Mouse (Mus musculus): Measurements from ENCODE around the gene Pla2g7. TPM values are rescaled to one million over a fixed set of nuclear protein-coding genes. Genes with fewer than 3 reads are reported as not detected.

Gene Pla2g7
- polyA plus RNA-seq, 1 experiment, result not detected

DNA sequence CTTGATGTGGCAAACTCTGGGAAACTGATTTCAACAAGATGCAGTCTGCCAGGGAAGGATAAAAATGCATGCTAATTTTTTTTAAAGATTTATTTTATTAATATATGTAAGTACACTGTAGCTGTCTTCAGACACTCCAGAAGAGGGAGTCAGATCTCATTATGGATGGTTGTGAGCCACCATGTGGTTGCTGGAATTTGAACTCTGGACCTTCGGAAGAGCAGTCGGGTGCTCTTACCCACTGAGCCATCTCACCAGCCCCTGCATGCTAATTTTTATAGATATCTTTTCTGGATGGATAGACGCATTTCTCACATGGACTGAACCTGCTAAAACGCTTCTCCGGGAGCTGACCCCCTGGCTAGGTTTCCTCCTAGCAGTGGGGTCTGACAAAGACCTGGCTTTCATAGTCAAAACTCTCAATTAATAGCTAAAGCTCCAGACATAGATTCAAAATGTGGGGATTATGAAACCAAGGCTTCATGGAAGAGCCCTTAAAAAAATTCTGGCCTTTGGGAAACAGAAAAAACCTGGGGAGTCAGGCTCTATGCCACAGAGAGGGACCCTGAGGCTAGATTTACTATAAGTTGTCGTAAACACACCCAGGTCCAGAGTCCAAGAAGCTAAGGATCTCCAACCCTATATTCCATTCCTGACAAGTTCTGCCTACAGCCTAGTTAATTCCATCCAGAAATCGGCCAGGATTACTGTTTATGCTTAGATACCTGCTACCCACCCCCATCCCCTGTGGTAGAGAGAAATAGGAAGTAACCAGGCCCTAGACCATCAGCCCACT, 4.5 kb upstream of the Pla2g7 start:
- no peak for TF ChIP-seq GATA1 (IDR thresholded peaks at IDR 0.05; ENCODE audit: low read length)

DNA sequence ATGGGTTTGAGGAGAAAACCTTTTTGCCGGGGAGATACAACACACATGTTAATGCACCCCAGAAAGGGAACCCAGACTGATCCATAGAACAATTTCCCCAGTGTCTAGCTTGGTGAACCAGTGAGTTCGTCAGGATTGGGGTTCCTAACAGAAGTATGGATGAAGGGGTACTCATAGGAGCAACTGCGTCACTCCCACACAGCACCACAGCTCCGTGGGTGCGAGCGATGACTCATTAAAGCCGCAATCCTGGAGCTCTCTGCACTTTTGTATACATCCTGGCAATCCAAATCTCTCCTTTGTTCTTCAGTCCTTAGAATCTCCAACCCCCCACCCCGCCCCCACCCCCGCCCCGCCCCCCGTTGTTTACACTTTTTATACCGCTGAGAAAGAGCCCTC, 306 bp upstream of the Pla2g7 start:
- no peak for TF ChIP-seq GATA1 (IDR thresholded peaks at IDR 0.05; ENCODE audit: low read length)

DNA sequence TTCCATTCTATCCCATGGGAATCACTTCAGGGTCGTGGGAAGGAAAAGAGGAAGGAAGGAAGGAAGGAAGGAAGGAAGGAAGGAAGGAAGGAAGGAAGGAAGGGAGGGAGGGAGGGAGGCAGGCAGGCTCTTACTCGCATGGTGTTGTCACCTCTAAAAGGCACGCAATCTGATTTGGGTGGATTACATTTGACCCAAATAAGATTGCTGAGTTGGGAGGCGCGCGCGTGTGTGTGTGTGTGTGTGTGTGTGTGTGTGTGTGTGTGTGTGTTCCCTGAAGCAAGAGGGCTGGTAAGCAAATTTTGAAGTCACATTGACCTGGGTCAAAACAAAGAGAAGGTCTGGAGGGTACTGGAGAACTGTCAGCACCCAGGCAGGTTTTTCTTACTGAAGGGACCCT, 1.4 kb downstream of the Pla2g7 start:
- TF ChIP-seq GATA1 (IDR thresholded peaks at IDR 0.05; ENCODE audit: low read length), result no peak

DNA sequence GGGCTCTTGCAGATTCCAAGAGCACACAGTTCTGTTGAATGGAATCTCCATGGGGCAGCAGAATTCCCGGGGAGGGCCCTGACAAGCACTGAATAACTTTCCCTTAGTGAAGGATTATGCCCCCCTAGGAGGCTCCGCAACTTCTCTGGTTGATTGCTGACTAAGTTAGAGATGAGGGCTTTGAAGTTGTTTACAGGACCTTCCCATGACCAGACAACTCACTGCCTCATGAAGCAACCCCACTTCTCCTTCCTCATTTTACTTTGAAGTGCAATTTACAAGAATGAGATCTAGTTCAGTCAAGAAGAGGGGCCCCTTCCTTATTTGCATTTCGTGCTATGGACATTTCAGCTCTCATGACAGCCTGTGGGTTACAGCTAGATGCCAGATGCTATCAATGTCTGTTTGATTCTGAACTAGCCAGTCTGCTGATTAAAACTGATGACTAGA, 5.8 kb downstream of the Pla2g7 start:
- TF ChIP-seq GATA1 (IDR thresholded peaks at IDR 0.05; ENCODE audit: low read length), result no peak

DNA sequence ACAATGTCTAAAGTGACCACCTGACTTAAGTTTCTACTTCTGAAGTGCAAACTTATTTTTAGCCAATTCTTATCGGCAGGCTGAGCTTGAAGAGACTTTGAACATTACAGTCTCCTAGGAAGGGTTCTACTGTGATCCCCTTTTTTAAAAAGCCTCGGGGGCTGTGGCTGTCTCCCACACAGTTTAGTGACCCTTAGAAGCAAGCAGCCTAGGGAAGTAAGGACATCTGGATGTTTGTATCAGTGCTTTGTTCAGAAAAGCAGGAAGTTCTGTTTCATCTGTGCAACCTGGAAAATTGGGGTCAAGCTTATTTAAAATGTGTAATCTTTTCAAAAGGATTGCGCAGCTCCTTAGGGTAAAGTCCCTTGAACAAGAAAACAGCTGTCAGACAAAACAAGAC, 12.6 kb downstream of the Pla2g7 start:
- no peak for TF ChIP-seq GATA1 (IDR thresholded peaks at IDR 0.05; ENCODE audit: low read length)

DNA sequence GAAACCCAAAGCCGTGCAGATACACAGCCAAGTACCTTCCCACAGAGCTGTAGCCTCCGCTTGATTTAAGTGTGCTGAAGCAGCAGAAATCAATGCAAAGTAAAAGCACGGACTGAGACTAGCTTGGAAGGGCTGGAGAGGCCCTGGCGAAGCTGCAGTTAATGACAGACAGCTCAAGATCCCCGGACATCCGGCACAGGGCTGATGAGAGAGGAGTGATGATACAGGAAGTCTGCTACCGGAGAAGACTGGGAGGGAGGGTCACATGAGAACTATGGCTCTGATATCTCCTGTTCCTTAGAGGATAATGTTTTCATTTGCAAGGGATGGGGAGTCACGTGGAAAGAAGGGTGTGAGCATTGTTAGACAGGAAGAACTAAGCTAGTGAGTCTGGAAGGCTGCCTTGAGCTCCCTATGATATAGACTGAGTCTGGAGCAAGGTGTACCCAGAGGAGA, 13.1 kb downstream of the Pla2g7 start:
- TF ChIP-seq GATA1 (IDR thresholded peaks at IDR 0.05; ENCODE audit: low read length), result no peak

DNA sequence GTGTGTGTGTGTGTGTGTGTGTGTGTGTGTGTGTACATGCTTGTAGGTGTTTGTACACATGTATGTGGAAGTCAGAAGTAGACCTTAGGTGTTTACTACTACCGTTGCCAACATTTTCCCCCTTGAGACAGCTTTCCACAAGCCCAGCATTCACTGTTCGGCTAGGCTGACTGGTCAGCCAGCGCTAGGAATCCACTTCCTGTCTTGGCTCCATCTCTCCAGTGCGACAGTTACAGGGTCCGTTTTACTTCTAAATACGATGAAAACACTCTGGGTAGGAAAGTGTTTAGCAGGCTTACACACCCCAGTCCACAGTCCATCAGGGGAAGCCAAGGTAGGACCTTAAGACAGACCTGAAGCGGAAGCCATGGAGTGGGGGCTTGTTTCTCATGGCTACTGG, 16.9 kb downstream of the Pla2g7 start:
- TF ChIP-seq GATA1 (IDR thresholded peaks at IDR 0.05; ENCODE audit: low read length), result no peak

DNA sequence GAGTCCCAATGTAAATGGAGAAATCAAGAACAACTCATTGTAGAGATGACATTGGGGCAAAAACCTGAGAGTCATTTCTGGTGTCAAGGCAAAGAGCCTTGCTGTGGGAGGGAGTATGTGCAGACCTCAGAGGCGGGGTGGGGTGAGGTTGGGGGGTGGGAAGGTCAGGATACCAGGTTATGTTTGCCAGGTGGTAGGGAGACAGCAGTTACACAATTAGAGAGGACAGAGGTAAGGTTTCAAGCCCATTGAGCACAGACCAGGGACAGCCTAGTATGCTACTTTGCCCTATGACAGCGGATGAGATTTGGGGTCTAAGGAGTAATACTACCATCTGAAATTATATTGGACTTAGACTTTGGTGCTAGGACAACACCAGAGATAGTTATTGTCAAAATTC, 19.4 kb downstream of the Pla2g7 start:
- TF ChIP-seq GATA1 (IDR thresholded peaks at IDR 0.05; ENCODE audit: low read length), result no peak

DNA sequence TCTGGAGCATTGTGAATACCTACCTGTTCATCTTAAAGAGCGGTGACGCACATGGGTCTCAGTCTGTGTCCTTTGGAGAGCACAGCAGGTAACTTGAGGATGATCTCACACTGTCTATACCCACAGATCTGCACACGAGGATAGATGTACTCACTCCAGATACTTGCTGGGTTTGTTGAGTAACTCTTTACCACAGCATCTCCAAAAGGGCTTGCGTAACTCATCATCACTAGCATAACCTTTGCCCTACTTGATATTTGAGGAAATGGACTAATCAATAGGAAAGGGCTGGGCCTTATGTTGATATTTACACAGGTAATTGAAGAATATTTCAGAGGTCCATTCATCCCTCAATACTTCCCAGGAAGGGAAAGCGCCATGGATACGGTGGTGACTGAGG, 21.9 kb downstream of the Pla2g7 start:
- no peak for TF ChIP-seq GATA1 (IDR thresholded peaks at IDR 0.05; ENCODE audit: low read length)

DNA sequence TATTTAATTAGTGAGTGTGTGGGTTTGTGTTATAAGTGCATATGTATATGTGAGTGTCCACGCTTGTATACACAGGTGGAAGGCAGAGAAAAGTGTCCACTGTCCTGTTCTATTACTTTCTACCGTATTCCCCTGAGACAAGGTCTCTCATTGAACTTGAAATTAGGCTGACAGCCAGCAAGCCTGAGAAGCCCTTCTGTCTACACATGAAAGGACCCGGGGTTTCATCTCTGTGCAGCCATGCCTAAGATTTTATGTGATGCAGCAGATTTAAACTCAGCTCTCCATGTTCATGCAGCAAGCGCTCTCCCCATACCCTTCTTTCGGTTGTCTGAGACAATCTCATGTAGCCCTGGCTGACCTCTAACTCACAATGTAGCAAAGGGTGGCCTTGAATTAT, 22.6 kb downstream of the Pla2g7 start:
- no peak for TF ChIP-seq GATA1 (IDR thresholded peaks at IDR 0.05; ENCODE audit: low read length)

DNA sequence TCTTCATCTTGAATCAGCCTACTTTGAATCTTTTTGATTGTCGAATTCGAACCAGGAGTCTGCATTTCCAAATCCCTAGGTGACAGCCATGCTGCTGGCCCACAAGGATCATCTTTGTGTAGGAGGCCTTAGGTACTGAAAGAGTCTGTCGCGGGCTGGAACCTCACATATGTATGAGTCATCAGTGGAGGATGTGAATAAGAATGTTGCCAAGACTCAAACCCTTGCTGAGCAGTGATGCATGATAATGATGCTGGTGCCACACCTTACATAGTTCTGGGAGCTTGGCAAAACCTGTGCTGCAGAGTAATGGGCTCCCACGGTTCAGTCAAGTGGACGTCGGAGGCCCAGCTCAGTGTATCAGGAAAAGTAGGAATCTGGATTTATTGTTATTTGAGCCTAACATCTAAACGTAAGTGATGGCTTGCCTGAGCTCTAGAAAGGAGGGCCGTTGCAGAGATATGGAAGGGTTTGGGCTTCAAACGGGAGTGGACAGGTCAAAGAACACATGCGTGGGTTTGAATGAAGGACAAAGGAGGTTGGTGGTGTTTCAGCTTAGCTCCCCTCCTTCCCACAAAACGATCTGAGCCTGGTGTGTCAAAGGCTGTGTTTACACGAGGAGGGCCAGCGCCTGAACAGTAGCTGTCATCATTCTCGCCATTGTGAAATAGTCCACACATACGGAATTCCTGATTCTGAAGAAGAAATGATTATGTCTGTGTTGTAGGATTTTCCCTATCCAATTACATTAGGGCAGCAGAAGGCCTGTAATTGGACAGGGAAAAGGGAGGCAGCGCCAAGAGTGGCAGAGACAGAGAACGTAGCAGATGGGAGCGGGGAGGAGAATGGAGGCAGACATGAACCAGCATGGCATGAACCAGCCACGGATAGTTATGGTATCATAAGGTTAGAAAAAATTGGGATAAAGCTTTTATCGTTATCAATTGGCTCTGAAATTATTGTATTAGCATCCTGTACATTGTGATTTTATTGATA, 24.7 kb downstream of the Pla2g7 start:
- TF ChIP-seq GATA1 (IDR thresholded peaks at IDR 0.05; ENCODE audit: low read length), result no peak

DNA sequence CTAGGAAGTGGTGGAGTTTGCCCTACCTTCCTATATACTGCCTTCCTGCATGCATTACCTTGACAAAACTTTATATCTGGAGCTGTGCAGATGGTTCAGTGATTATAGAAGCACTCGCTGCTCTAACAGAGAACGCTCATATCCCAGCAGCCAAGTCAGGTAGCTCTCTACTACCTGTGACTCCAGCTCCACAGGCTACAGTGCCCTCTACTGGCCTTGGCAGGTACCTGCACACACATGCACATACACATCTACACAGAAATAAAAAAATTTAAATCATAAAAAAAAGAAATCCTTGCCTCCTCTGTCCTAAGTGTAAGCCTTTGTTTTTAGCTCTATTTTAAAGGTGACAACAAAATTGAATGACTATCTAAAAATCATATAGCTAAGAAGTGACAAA, 29.8 kb downstream of the Pla2g7 start:
- no peak for TF ChIP-seq GATA1 (IDR thresholded peaks at IDR 0.05; ENCODE audit: low read length)

DNA sequence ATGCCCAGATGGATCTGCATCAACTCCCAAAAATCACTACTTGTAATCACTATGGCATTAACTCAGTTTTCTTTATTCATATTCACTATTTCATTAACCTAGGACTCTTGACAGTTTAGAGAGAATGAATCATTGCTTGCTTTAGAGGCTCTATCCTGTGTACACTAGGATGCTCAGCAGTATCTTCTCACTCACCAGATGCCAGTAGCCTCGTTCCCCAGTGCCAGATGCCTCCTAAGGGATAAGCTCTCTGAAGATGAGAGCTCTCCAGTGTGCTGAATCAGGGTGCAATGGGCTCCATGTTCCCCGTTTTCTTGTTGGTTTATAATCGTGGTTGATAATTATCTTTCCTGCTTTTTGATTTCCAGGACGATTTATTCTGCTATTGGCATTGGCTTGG, 30.8 kb downstream of the Pla2g7 start:
- no peak for TF ChIP-seq GATA1 (IDR thresholded peaks at IDR 0.05; ENCODE audit: low read length)

DNA sequence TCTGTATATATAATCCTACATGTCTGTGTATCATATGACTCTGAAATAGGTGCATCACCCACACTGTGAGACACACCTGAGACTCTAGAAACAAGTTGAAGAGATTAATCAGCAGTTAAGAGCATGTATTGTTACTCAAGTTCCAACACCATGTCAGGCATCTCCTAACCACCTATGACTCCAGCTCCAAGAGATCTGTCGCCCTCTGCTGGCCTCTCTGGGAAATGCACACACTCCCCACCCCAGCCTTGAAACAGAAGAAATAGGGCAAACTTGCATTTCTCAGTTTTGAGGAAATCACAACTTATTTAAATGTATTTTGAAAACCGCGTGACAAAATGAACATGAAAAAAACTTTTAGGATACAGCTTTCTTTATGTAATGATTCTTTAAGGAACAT, 38.8 kb downstream of the Pla2g7 start:
- TF ChIP-seq GATA1 (IDR thresholded peaks at IDR 0.05; ENCODE audit: low read length), result no peak

DNA sequence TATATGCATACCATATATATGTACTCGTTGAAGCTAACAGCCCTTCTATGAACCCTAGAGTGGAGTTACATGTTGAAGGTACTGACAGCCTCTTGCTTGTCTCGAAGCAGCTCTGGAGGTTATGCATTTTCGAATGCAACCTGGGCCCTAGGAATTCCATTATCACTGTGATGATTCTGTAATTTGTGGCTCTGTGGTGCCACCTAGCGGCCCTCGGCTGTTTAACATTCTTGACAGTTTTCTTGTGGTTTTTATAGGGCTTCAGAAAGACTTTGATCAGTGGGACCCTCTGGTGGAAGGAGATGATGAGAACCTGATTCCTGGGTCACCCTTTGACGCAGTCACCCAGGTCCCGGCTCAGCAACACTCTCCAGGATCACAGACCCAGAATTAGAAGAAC, 43.7 kb downstream of the Pla2g7 start:
- TF ChIP-seq GATA1 (IDR thresholded peaks at IDR 0.05; ENCODE audit: low read length), result no peak

DNA sequence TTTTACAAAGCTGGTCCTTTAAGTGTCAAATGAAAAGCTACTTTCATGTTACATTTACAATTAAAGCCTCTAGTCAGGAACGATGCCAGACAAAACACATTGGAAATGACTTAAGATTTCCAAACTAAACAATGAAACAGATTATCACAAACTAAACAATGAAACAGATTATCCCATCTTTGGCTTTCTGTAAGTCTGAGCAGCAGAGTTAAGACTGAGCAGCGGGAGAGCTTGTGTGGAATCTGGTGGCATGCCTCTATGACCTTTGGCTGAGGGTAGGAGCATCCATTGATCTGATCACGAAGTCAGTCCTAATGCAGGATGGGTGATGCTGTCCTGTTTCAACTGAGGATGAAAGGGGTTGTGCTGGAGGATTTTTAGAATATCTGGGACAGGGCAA, 44.3 kb downstream of the Pla2g7 start:
- no peak for TF ChIP-seq GATA1 (IDR thresholded peaks at IDR 0.05; ENCODE audit: low read length)

Measured in G1E-ER4 (cell line).